24 mouse cellular contexts compared by ENCODE assay signal in genomic region chr15:31441996-31442395, GRCm38 (mm10). TPM values are rescaled to one million over a fixed set of nuclear protein-coding genes. Genes with fewer than 3 reads are reported as not detected.
DNase-seq lines count a peak whose midpoint lies in the region; ATAC-seq and TF ChIP-seq lines count a peak whose summit lies in the region.
"Had no signal": no experiment of that assay in that cellular context is flagged by ENCODE, and none has a peak within 500 bp of the region (broad histone marks: within the 10 kb centered on the region; RNA-seq: fewer than 3 reads in every experiment).

No protein-coding gene starts in this region.

- no peak for TF ChIP-seq CTCF in E14TG2a.4 (conservative IDR thresholded peaks at IDR 0.05; ENCODE audit: low read length)

- H3K9ac ChIP-seq in forebrain, embryonic 11.5 days (ENCODE audit: low read length), result no peak overlapping the region
- H3K9ac ChIP-seq in forebrain, embryonic 12.5 days, result no peak overlapping the region
- no peak overlapping the region for H3K9ac ChIP-seq in heart, embryonic 12.5 days
- no peak overlapping the region for H3K9ac ChIP-seq in kidney, embryonic 14.5 days (ENCODE audit: low read depth, low read length)
- H3K9ac ChIP-seq: embryonic facial prominence, embryonic 15.5 days; heart, embryonic 13.5 days; hindbrain, embryonic 12.5 days had no signal

- H3K4me3 ChIP-seq in forebrain, embryonic 11.5 days (ENCODE audit: low read depth, low read length), result no peak overlapping the region
- H3K4me3 ChIP-seq in forebrain, embryonic 12.5 days (replicated peaks), result no peak overlapping the region
- no peak overlapping the region for H3K4me3 ChIP-seq in heart, embryonic 12.5 days
- no peak overlapping the region for H3K4me3 ChIP-seq in kidney, embryonic 14.5 days (ENCODE audit: low read length)
- H3K4me3 ChIP-seq in E14TG2a.4 (replicated peaks; ENCODE audit: low read length), result peak overlapping the region; percentile 37; the same call in 1 of the 2 replicates
- H3K4me3 ChIP-seq: embryonic facial prominence, embryonic 15.5 days; erythroblast, embryonic 14.5 days; forebrain, embryonic 10.5 days; heart, embryonic 13.5 days; hindbrain, embryonic 12.5 days had no signal

- DNase-seq in forebrain, embryonic 11.5 days (ENCODE audit: low spot score), result peak; percentile 33
- DNase-seq in heart, adult 9 months (ENCODE audit: low spot score in 2 of 2), result no peak
- peak; percentile 27 for DNase-seq in kidney, postnatal 10 days
- no peak for DNase-seq in left cerebral cortex, adult 9 months (ENCODE audit: low spot score in 2 of 2)
- DNase-seq: adrenal gland, postnatal 36 days; cerebellum, adult 2 months; cerebellum, postnatal 14 days; embryo, embryonic 11 days; gastrocnemius, postnatal 14 days; heart, postnatal 4 days had no signal

- no peaks in the 10 kb centered on the region for H3K36me3 ChIP-seq in forebrain, embryonic 11.5 days (ENCODE audit: control insufficient read depth, insufficient read depth, low read length)
- H3K36me3 ChIP-seq in forebrain, embryonic 12.5 days (replicated peaks), result no peaks in the 10 kb centered on the region
- no peaks in the 10 kb centered on the region for H3K36me3 ChIP-seq in heart, embryonic 12.5 days
- no peaks in the 10 kb centered on the region for H3K36me3 ChIP-seq in kidney, embryonic 14.5 days (ENCODE audit: control insufficient read depth, insufficient read depth, low read length)
- no peaks in the 10 kb centered on the region for H3K36me3 ChIP-seq in E14TG2a.4 (ENCODE audit: insufficient read depth, low read length)
- H3K36me3 ChIP-seq: embryonic facial prominence, embryonic 15.5 days; forebrain, embryonic 10.5 days; heart, embryonic 13.5 days; hindbrain, embryonic 12.5 days had no signal

- no peak overlapping the region for H3K27ac ChIP-seq in forebrain, embryonic 11.5 days (ENCODE audit: low read depth, low read length)
- H3K27ac ChIP-seq in forebrain, embryonic 12.5 days, result no peak overlapping the region
- no peak overlapping the region for H3K27ac ChIP-seq in heart, embryonic 12.5 days (ENCODE audit: poor library complexity, severe bottlenecking)
- no peak overlapping the region for H3K27ac ChIP-seq in kidney, embryonic 14.5 days (ENCODE audit: low read depth, low read length)
- H3K27ac ChIP-seq: embryonic facial prominence, embryonic 15.5 days; heart, embryonic 13.5 days; hindbrain, embryonic 12.5 days had no signal

- H3K4me2 ChIP-seq in forebrain, embryonic 11.5 days (ENCODE audit: low read depth, low read length, severe bottlenecking), result no peak overlapping the region
- no peak overlapping the region for H3K4me2 ChIP-seq in forebrain, embryonic 12.5 days
- 0 out of 2 replicates have a peak overlapping the region, but pooled peaks have one; percentile 2 for H3K4me2 ChIP-seq in heart, embryonic 12.5 days
- no peak overlapping the region for H3K4me2 ChIP-seq in kidney, embryonic 14.5 days (replicated peaks; ENCODE audit: low read depth, low read length)
- H3K4me2 ChIP-seq: embryonic facial prominence, embryonic 15.5 days; heart, embryonic 13.5 days; hindbrain, embryonic 12.5 days had no signal

- 87% methylated on average over 6 of the region's 6 CpGs for WGBS in forebrain, embryonic 11.5 days
- 83% methylated on average over 6 of the region's 6 CpGs for WGBS in forebrain, embryonic 12.5 days
- 57% methylated on average over 6 of the region's 6 CpGs for WGBS in heart, embryonic 12.5 days
- WGBS in kidney, embryonic 14.5 days, result 70% methylated on average over 6 of the region's 6 CpGs

- no peaks in the 10 kb centered on the region for H3K27me3 ChIP-seq in forebrain, embryonic 11.5 days (ENCODE audit: control insufficient read depth, insufficient read depth, low read length)
- H3K27me3 ChIP-seq in forebrain, embryonic 12.5 days, result no peaks in the 10 kb centered on the region
- no peaks in the 10 kb centered on the region for H3K27me3 ChIP-seq in heart, embryonic 12.5 days (replicated peaks)
- H3K27me3 ChIP-seq in kidney, embryonic 14.5 days (ENCODE audit: control insufficient read depth, insufficient read depth, low read length), result no peaks in the 10 kb centered on the region
- H3K27me3 ChIP-seq in E14TG2a.4 (ENCODE audit: insufficient read depth, low read length), result no peaks in the 10 kb centered on the region
- H3K27me3 ChIP-seq: CH12.LX; embryonic facial prominence, embryonic 15.5 days; heart, embryonic 13.5 days; hindbrain, embryonic 12.5 days had no signal

- ATAC-seq in forebrain, embryonic 11.5 days (replicated peaks; ENCODE audit: low FRiP score), result no peak
- no peak for ATAC-seq in forebrain, embryonic 12.5 days (ENCODE audit: low FRiP score)
- no peak for ATAC-seq in heart, embryonic 12.5 days (ENCODE audit: insufficient number of reproducible peaks, low FRiP score)
- ATAC-seq in kidney, embryonic 14.5 days (ENCODE audit: low FRiP score, low TSS enrichment), result no peak
- ATAC-seq: forebrain, embryonic 16.5 days; hindbrain, embryonic 16.5 days; inflammation-experienced regulatory T-cells, adult 6 months; intestine, postnatal 0 days had no signal

- no peaks in the 10 kb centered on the region for H3K9me3 ChIP-seq in forebrain, embryonic 11.5 days (ENCODE audit: control insufficient read depth, low read length)
- H3K9me3 ChIP-seq in forebrain, embryonic 12.5 days, result no peaks in the 10 kb centered on the region
- no peaks in the 10 kb centered on the region for H3K9me3 ChIP-seq in heart, embryonic 12.5 days (replicated peaks)
- H3K9me3 ChIP-seq in kidney, embryonic 14.5 days (ENCODE audit: control insufficient read depth, low read length), result no peaks in the 10 kb centered on the region
- 0 out of 2 replicates have a peak, but pooled peaks cover 6% of the 10 kb centered on the region for H3K9me3 ChIP-seq in E14TG2a.4 (ENCODE audit: low read length)
- H3K9me3 ChIP-seq: embryonic facial prominence, embryonic 15.5 days; forebrain, embryonic 10.5 days; heart, embryonic 13.5 days; hindbrain, embryonic 12.5 days had no signal

- no peaks in the 10 kb centered on the region for H3K4me1 ChIP-seq in forebrain, embryonic 11.5 days (replicated peaks; ENCODE audit: control insufficient read depth, insufficient read depth, low read length)
- H3K4me1 ChIP-seq in forebrain, embryonic 12.5 days, result no peaks in the 10 kb centered on the region
- H3K4me1 ChIP-seq in heart, embryonic 12.5 days (replicated peaks), result peaks cover 6% of the 10 kb centered on the region
- H3K4me1 ChIP-seq in kidney, embryonic 14.5 days (ENCODE audit: control insufficient read depth, insufficient read depth, low read length), result no peaks in the 10 kb centered on the region
- peaks cover 10% of the 10 kb centered on the region for H3K4me1 ChIP-seq in E14TG2a.4 (replicated peaks; ENCODE audit: low read depth, low read length)
- H3K4me1 ChIP-seq: hindbrain, embryonic 12.5 days had no signal

RNA-seq across cellular contexts. Expression of gene Ropn1l, which starts 11.5 kb away (rescaled TPM):
- 3.5 and 3.9 TPM in 2 replicates for polyA plus RNA-seq in forebrain, embryonic 11.5 days (2014; fragmentation: Nextera tagmentation; extraction: Ambion mirVana)
- 2.1 and 2.3 TPM in 2 replicates for polyA plus RNA-seq in forebrain, embryonic 12.5 days (2016; fragmentation: Nextera tagmentation; extraction: Ambion mirVana)
- 2.2 and 2.5 TPM in 2 replicates for polyA plus RNA-seq in heart, embryonic 12.5 days (2016; fragmentation: Nextera tagmentation; extraction: Ambion mirVana)
- polyA plus RNA-seq in kidney, embryonic 14.5 days (2014; fragmentation: Nextera tagmentation; extraction: Ambion mirVana), result 3.8 and 3.9 TPM in 2 replicates

Comparison
In these comparisons a context has a peak if more than half of its experiments do, and no peak if none do; other contexts are left out.
1. DNase-seq: peak in forebrain, embryonic 11.5 days (single experiment) and kidney, postnatal 10 days (single experiment); none in heart, adult 9 months (0 of 2) and left cerebral cortex, adult 9 months (0 of 2).